15 mouse cellular contexts compared by ENCODE assay signal in the genomic region with DNA sequence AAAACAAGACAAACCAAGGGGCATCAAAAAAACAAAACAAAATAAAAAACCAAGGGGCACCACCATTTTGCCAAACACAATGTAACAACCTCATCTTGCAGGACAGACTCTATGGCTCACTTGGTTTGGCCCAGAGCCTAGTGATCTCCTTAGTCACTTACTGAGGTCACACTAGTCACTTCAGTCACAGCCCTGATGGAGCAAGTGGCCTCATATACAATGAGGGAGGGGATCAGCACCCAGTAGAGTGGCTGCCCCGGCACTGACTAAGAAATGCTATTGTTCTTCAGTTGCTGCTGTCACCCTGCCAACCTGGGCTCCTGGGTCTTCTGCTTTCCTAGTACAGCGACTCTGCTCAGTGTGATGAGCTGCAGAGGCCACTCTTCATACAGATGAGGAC.
DNase-seq lines count a peak whose midpoint lies in the region; ATAC-seq and TF ChIP-seq lines count a peak whose summit lies in the region.
"Had no signal": no experiment of that assay in that cellular context is flagged by ENCODE, and none has a peak within 500 bp of the region (broad histone marks: within the 10 kb centered on the region; RNA-seq: fewer than 3 reads in every experiment).

No protein-coding gene starts in this region.

- no peaks in the 10 kb centered on the region for H3K9me3 ChIP-seq in forebrain, embryonic 13.5 days (replicated peaks)
- H3K9me3 ChIP-seq: forebrain, embryonic 10.5 days; hindbrain, embryonic 15.5 days had no signal

- no peak for ATAC-seq in forebrain, embryonic 13.5 days
- ATAC-seq: intestine, embryonic 16.5 days had no signal

- no peak for TF ChIP-seq CTCF in heart, adult 2 months (IDR thresholded peaks at IDR 0.05)
- TF ChIP-seq CTCF in spleen, adult 2 months (IDR thresholded peaks at IDR 0.05; ENCODE audit: extremely low read depth, insufficient read depth, insufficient read length, insufficient replicate concordance), result no peak

- H3K36me3 ChIP-seq in heart, adult 2 months (ENCODE audit: control insufficient read depth, insufficient read depth, low read length), result peaks cover 14% of the 10 kb centered on the region
- peaks cover 1% of the 10 kb centered on the region; the same call in 1 of the 2 replicates for H3K36me3 ChIP-seq in spleen, adult 2 months (ENCODE audit: control insufficient read depth, insufficient read depth, low read length)
- peaks cover 20% of the 10 kb centered on the region for H3K36me3 ChIP-seq in forebrain, embryonic 13.5 days (ENCODE audit: poor library complexity, severe bottlenecking)
- H3K36me3 ChIP-seq: hindbrain, embryonic 15.5 days had no signal

- no peak for TF ChIP-seq EP300 in heart, adult 2 months (IDR thresholded peaks at IDR 0.05; ENCODE audit: insufficient read depth, low read depth, low read length)

- TF ChIP-seq POLR2A in heart, adult 2 months (IDR thresholded peaks at IDR 0.05; ENCODE audit: insufficient read depth, low read depth, low read length), result no peak
- no peak for TF ChIP-seq POLR2A in spleen, adult 2 months (IDR thresholded peaks at IDR 0.05; ENCODE audit: low read depth, low read length)

- 26% methylated on average over 2 of the region's 2 CpGs for WGBS in heart, adult 2 months
- 90% methylated on average over 2 of the region's 2 CpGs for WGBS in spleen, adult 2 months
- 48% methylated on average over 2 of the region's 2 CpGs for WGBS in forebrain, embryonic 13.5 days

- no peak overlapping the region for H3K4me2 ChIP-seq in forebrain, embryonic 13.5 days
- H3K4me2 ChIP-seq: heart, embryonic 12.5 days; hindbrain, embryonic 15.5 days had no signal

- peak; percentile 34 for DNase-seq in heart, postnatal 4 days
- DNase-seq in heart, adult 2 months, result no peak
- DNase-seq in spleen, adult 2 months (ENCODE audit: low read depth in 1 of 2, low spot score in 2 of 2), result no peak
- DNase-seq in spleen, postnatal 4 days (ENCODE audit: low spot score in 2 of 2), result no peak
- peak; percentile 58 to 65 for DNase-seq in adrenal gland, postnatal 36 days
- no peak for DNase-seq in B cell, adult 2 months
- DNase-seq: gastrocnemius, adult 2 months; layer of hippocampus, postnatal 36 days had no signal

- no peak overlapping the region for H3K27ac ChIP-seq in heart, adult 2 months
- H3K27ac ChIP-seq in spleen, adult 2 months (ENCODE audit: insufficient read depth, low read length), result 0 out of 2 replicates have a peak overlapping the region, but pooled peaks have one; percentile 0
- no peak overlapping the region for H3K27ac ChIP-seq in forebrain, embryonic 13.5 days
- H3K27ac ChIP-seq: forebrain, embryonic 10.5 days; hindbrain, embryonic 15.5 days; stomach, postnatal 0 days had no signal

- H3K4me3 ChIP-seq in heart, adult 2 months, result no peak overlapping the region
- H3K4me3 ChIP-seq in spleen, adult 2 months (ENCODE audit: extremely low read depth, insufficient read depth, insufficient read length), result no peak overlapping the region
- no peak overlapping the region for H3K4me3 ChIP-seq in forebrain, embryonic 13.5 days
- H3K4me3 ChIP-seq: forebrain, embryonic 10.5 days; gastrocnemius, adult 2 months; heart, embryonic 12.5 days; hindbrain, embryonic 15.5 days had no signal

- intact Hi-C loops in heart, adult 2 months (cut with DNase I), result no loop called here

- H3K4me1 ChIP-seq in heart, adult 2 months (ENCODE audit: control insufficient read depth, insufficient read depth, low read length), result peaks cover 20% of the 10 kb centered on the region
- H3K4me1 ChIP-seq in spleen, adult 2 months (ENCODE audit: control insufficient read depth, insufficient read depth, insufficient read length), result peaks cover 10% of the 10 kb centered on the region; the same call in 1 of the 2 replicates
- peaks cover 14% of the 10 kb centered on the region for H3K4me1 ChIP-seq in forebrain, embryonic 13.5 days

- H3K27me3 ChIP-seq in heart, adult 2 months (ENCODE audit: control insufficient read depth, insufficient read depth, low read length), result no peaks in the 10 kb centered on the region
- H3K27me3 ChIP-seq in spleen, adult 2 months (ENCODE audit: control insufficient read depth, insufficient read depth, low read length), result no peaks in the 10 kb centered on the region
- H3K27me3 ChIP-seq in forebrain, embryonic 13.5 days, result no peaks in the 10 kb centered on the region
- H3K27me3 ChIP-seq: CH12.LX; heart, embryonic 12.5 days; hindbrain, embryonic 15.5 days had no signal

- no peak overlapping the region for H3K9ac ChIP-seq in heart, adult 2 months (ENCODE audit: low read depth, low read length)
- no peak overlapping the region for H3K9ac ChIP-seq in forebrain, embryonic 13.5 days
- H3K9ac ChIP-seq: heart, embryonic 12.5 days; hindbrain, embryonic 15.5 days had no signal

- H3K79me2 ChIP-seq in heart, adult 2 months (replicated peaks; ENCODE audit: control insufficient read depth, insufficient read depth, low read length), result no peaks in the 10 kb centered on the region

Comparison
In these comparisons a context has a peak if more than half of its experiments do, and no peak if none do; other contexts are left out.
1. DNase-seq: peak in heart, postnatal 4 days (single experiment) and adrenal gland, postnatal 36 days (2 of 2); none in heart, adult 2 months (0 of 2), spleen, adult 2 months (0 of 2), spleen, postnatal 4 days (0 of 2) and B cell, adult 2 months (0 of 2).